Mouse (Mus musculus) CH12.LX (cell line): ENCODE results near the gene Unc5cl. TPM values are rescaled to one million over a fixed set of nuclear protein-coding genes. Genes with fewer than 3 reads are reported as not detected.

Source experiments
- DNase-seq: peaks from one replicate; pipeline ENCODE4 v3.0.0-alpha.2; 2013; ENCODE audit errors: extremely low read depth
- H3K27ac ChIP-seq: 2 replicates; pipeline ENCODE4 v1.5.1; 2012; ENCODE audit warnings: low read depth, mild to moderate bottlenecking, control low read depth, moderate library complexity; ENCODE audit not compliant: insufficient read depth
- H3K27me3 ChIP-seq: replicated peaks from 2 replicates; pipeline ENCODE3; 2012; ENCODE audit warnings: inconsistent platforms
- H3K36me3 ChIP-seq, 2 experiments: replicated peaks in 1 of 2; 2 replicates each; pipeline versions ENCODE3 to v1.6.1; 2012; ENCODE audit warnings: inconsistent platforms in 1 of 2, low read length in 1 of 2, mild to moderate bottlenecking in 1 of 2, mixed read lengths in 1 of 2, moderate library complexity in 1 of 2; ENCODE audit not compliant: control insufficient read depth in 1 of 2, insufficient read depth in 1 of 2
- H3K4me1 ChIP-seq, 2 experiments: 2 replicates each; pipeline ENCODE4 v1.6.1; 2012; ENCODE audit warnings: inconsistent platforms in 1 of 2, moderate library complexity in 1 of 2; ENCODE audit not compliant: insufficient read depth in 2 of 2, control insufficient read depth in 1 of 2
- H3K4me2 ChIP-seq: 2 replicates; pipeline ENCODE4 v1.6.1; 2012; ENCODE audit warnings: low read depth, mild to moderate bottlenecking, control low read depth; ENCODE audit not compliant: poor library complexity, insufficient read depth, severe bottlenecking
- H3K4me3 ChIP-seq, 3 experiments: fragments of 150-350 bp in 1 of 3; sonication (generic) in 1 of 3; replicated peaks in 1 of 3; 2 replicates each; pipeline versions ENCODE3 to v1.5.1; 2011 to 2012; ENCODE audit warnings: low read depth in 2 of 3, low read length in 2 of 3, mild to moderate bottlenecking in 2 of 3, moderate library complexity in 2 of 3, control low read depth in 1 of 3, improper control_type of control experiment in 1 of 3, inconsistent platforms in 1 of 3, mixed read lengths in 1 of 3; ENCODE audit not compliant: poor library complexity in 1 of 3
- H3K79me2 ChIP-seq: replicated peaks from 2 replicates; pipeline ENCODE4 v1.6.1; 2012; ENCODE audit warnings: mild to moderate bottlenecking, moderate library complexity; ENCODE audit not compliant: control insufficient read depth, poor library complexity, insufficient read depth, severe bottlenecking; ENCODE audit errors: extremely low read depth
- H3K9ac ChIP-seq: 2 replicates; pipeline ENCODE4 v1.6.1; 2012; ENCODE audit warnings: low read depth, mild to moderate bottlenecking, control low read depth, moderate library complexity; ENCODE audit not compliant: insufficient read depth
- H3K9me3 ChIP-seq: replicated peaks from 2 replicates; pipeline ENCODE3; 2012; ENCODE audit warnings: low read length, inconsistent platforms, mixed read lengths
- CHD1 ChIP-seq: IDR thresholded peaks from 2 replicates; pipeline ENCODE4 v1.6.1; 2012; ENCODE audit warnings: low read depth, low read length, improper control_type of control experiment, inconsistent platforms
- CHD2 ChIP-seq: IDR thresholded peaks from 2 replicates; pipeline ENCODE4 v1.6.1; 2011; ENCODE audit warnings: low read length, improper control_type of control experiment
- E2F4 ChIP-seq: IDR thresholded peaks from 2 replicates; pipeline ENCODE4 v1.6.1; 2011; ENCODE audit warnings: low read depth, low read length, improper control_type of control experiment; ENCODE audit not compliant: insufficient replicate concordance
- HCFC1 ChIP-seq: IDR thresholded peaks from 2 replicates; pipeline ENCODE4 v1.6.1; 2012; ENCODE audit warnings: low read depth, mild to moderate bottlenecking, inconsistent platforms, low read length, improper control_type of control experiment
- JUND ChIP-seq: conservative IDR thresholded peaks from 2 replicates; pipeline ENCODE4 v1.6.1; 2011; ENCODE audit warnings: low read depth, low read length, improper control_type of control experiment
- KAT2A ChIP-seq: IDR thresholded peaks from 2 replicates; pipeline ENCODE4 v1.6.1; 2012; ENCODE audit warnings: low read length, improper control_type of control experiment, inconsistent platforms; ENCODE audit not compliant: insufficient replicate concordance
- MAX ChIP-seq: IDR thresholded peaks from 2 replicates; pipeline ENCODE4 v1.6.1; 2011; ENCODE audit warnings: low read length, improper control_type of control experiment
- MAZ ChIP-seq: IDR thresholded peaks from 2 replicates; pipeline ENCODE4 v1.6.1; 2012; ENCODE audit warnings: low read depth, mild to moderate bottlenecking, inconsistent platforms, low read length, improper control_type of control experiment, moderate library complexity
- NELFE ChIP-seq: IDR thresholded peaks from 2 replicates; pipeline ENCODE4 v1.6.1; 2011; ENCODE audit warnings: low read depth, low read length, improper control_type of control experiment
- POLR2A ChIP-seq: IDR thresholded peaks from 2 replicates; pipeline ENCODE4 v1.6.1; 2011; ENCODE audit warnings: low read depth, mild to moderate bottlenecking, improper control_type of control experiment, low read length
- POLR2AphosphoS2 ChIP-seq: IDR thresholded peaks from 2 replicates; pipeline ENCODE4 v1.6.1; 2011; ENCODE audit warnings: low read depth, low read length, improper control_type of control experiment
- RAD21 ChIP-seq: IDR thresholded peaks from 2 replicates; pipeline ENCODE4 v1.6.1; 2011; ENCODE audit warnings: low read depth, mild to moderate bottlenecking, low read length, improper control_type of control experiment, moderate library complexity
- RCOR1 ChIP-seq: conservative IDR thresholded peaks from 2 replicates; pipeline ENCODE4 v1.6.1; 2012; ENCODE audit warnings: low read depth, mild to moderate bottlenecking, inconsistent platforms, low read length, improper control_type of control experiment
- SMC3 ChIP-seq: IDR thresholded peaks from 2 replicates; pipeline ENCODE4 v1.6.1; 2011; ENCODE audit warnings: low read depth, low read length, improper control_type of control experiment
- TBP ChIP-seq: conservative IDR thresholded peaks from 2 replicates; pipeline ENCODE4 v1.6.1; 2011; ENCODE audit warnings: low read depth, low read length, improper control_type of control experiment
- TCF12 ChIP-seq: IDR thresholded peaks from 2 replicates; pipeline ENCODE4 v1.6.1; 2014; ENCODE audit warnings: low read depth, mild to moderate bottlenecking, inconsistent platforms, low read length, improper control_type of control experiment
- UBTF ChIP-seq: IDR thresholded peaks from 2 replicates; pipeline ENCODE4 v1.6.1; 2012; ENCODE audit warnings: low read depth, mild to moderate bottlenecking, inconsistent platforms, low read length, improper control_type of control experiment, moderate library complexity
- USF2 ChIP-seq: conservative IDR thresholded peaks from 2 replicates; pipeline ENCODE4 v1.6.1; 2011; ENCODE audit warnings: low read depth, low read length, improper control_type of control experiment
- ZC3H11A ChIP-seq: IDR thresholded peaks from 2 replicates; pipeline ENCODE4 v1.6.1; 2012; ENCODE audit warnings: low read depth, mild to moderate bottlenecking, inconsistent platforms, low read length, improper control_type of control experiment
- ZKSCAN1 ChIP-seq: IDR thresholded peaks from 2 replicates; pipeline ENCODE4 v1.6.1; 2012; ENCODE audit warnings: low read depth, inconsistent platforms, low read length, improper control_type of control experiment, borderline replicate concordance
- ZNF384 ChIP-seq: IDR thresholded peaks from 2 replicates; pipeline ENCODE4 v1.6.1; 2012; ENCODE audit warnings: low read depth, low read length, improper control_type of control experiment, inconsistent platforms
- dilution Hi-C: fragments of 300-500 bp; cut with MboI; formaldehyde crosslinking; loops from 2 replicates; pipeline ENCODE4 v1.14.3; 2020; ENCODE audit warnings: low sequenced_read_pairs; ENCODE audit not compliant: extremely low pct_unique_long_range_greater_than_20kb, extremely low pct_ligation_motif_present
- in situ Hi-C: fragments of 300-500 bp; cut with MboI; formaldehyde crosslinking; loops from 3 replicates; pipeline ENCODE4 v1.14.3; 2019; ENCODE audit warnings: low sequenced_read_pairs, low pct_ligation_motif_present, low pct_unique_long_range_greater_than_20kb, mixed read lengths
- polyA plus RNA-seq: library from polyadenylated mRNA; unstranded; fragments of >175 nt; gene quantifications from 2 replicates; pipeline ENCODE4 v1.2.1, GENCODE M21; 2012; ENCODE audit warnings: low read depth; ENCODE audit not compliant: insufficient read length
- total RNA-seq, 2 experiments: library from RNA; depleted of rRNA; stranded (reverse); fragments of 300-350 nt in 1 of 2; fragments of >200 nt in 1 of 2; gene quantifications; 2 replicates each; pipeline ENCODE4 v1.2.3; 2012 to 2014

The Unc5cl gene
- total and polyA plus RNA-seq, 3 experiments, result 0.09 to 0.21 TPM; not detected in 1

DNA sequence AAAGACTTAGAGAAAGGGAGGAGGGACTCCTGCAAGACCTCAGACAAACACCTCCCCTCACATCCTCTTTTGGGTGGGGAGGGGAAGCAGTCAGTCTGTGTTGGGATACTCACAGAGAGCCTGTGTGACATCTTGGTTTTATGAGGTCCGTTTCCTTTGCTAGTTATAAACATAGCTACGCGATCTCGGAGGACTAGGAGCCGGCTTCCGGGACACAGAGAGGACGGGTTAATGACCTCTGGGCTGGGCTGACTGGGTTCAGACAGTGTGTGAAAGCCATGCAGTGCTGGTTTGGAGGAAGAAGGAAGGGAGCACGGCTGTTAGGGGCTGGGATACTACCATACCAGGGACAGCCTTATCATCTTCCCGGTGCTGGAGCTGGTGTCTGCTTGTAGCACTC lies 90.0 kb downstream of the Unc5cl start:
- dilution Hi-C loops, result no loop called here
- in situ Hi-C loops, result no loop called here
- no peak for TF ChIP-seq JUND
- TF ChIP-seq UBTF, result no peak
- TF ChIP-seq POLR2AphosphoS2, result no peak
- no peak for TF ChIP-seq NELFE
- TF ChIP-seq MAZ, result no peak
- no peak for TF ChIP-seq RAD21
- TF ChIP-seq ZNF384, result no peak
- no peak for TF ChIP-seq HCFC1
- TF ChIP-seq ZC3H11A, result no peak
- no peak for TF ChIP-seq CHD2
- TF ChIP-seq E2F4, result no peak
- TF ChIP-seq POLR2A, result no peak
- TF ChIP-seq USF2, result no peak
- TF ChIP-seq TCF12, result no peak
- TF ChIP-seq KAT2A, result no peak
- no peak for TF ChIP-seq SMC3

DNA sequence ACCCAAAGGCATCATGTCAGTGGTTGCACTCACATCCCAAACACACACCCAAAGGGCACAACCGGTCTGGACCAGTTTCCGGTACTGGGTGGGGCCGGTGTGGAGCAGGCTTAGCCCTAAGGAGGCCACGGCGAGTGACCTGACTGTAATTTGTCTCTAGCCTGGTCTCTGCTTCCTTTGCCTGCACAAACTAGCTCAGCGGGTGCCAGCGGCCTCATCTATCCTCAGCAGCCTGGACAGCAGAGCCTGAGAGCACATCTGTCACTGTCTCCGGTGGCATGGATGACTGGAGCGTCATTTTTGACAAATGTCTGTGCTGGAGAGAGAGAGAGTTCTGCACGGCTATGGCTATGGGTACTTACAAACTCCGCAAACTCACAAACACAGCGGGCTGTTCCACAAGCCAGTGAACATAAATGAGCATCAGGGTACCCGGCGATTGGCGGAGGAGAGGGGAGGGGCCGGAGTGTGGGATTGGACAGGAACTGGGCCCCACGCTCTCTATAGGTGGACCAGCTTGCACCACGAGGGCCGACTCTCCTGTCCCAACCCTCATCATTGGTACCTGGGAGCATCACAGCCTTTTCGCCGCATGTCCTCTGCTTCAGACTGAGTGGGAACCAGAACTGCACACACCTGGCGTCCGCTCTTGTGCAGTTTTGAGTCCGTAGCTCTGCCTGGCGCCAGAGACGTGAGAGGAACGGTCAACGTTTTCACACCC lies 90.7 kb downstream of the Unc5cl start:
- dilution Hi-C loops, result no loop called here
- no peak for TF ChIP-seq RCOR1
- no peak for TF ChIP-seq MAX
- TF ChIP-seq ZKSCAN1, result no peak
- TF ChIP-seq CHD1, result no peak
- no peak for TF ChIP-seq USF2
- TF ChIP-seq E2F4, result no peak
- no peak for TF ChIP-seq SMC3
- TF ChIP-seq JUND, result no peak
- no peak for TF ChIP-seq TBP
- no peak for TF ChIP-seq HCFC1
- peaks cover 66% of the 10 kb centered on the region for H3K9me3 ChIP-seq
- H3K79me2 ChIP-seq, result no peaks in the 10 kb centered on the region
- H3K27me3 ChIP-seq, result no peaks in the 10 kb centered on the region
- H3K9ac ChIP-seq, result no peak overlapping the region
- no peak overlapping the region for H3K27ac ChIP-seq
- DNase-seq, result no peak
- H3K4me1 ChIP-seq, result no peaks in the 10 kb centered on the region
- H3K36me3 ChIP-seq, result no peaks in the 10 kb centered on the region
- in situ Hi-C loops, result no loop called here
- H3K4me3 ChIP-seq, result no peak overlapping the region
- no peak overlapping the region for H3K4me2 ChIP-seq

More for the DNA sequence above, 90.0 kb downstream of the Unc5cl start:
- Histone ChIP-seq H3K9me3 (peaks cover 66% of the 10 kb centered on the region), H3K79me2 (no peaks in the 10 kb centered on the region), H3K9ac (no peak overlapping the region), H3K4me2 (no peak overlapping the region), H3K27ac (no peak overlapping the region), H3K36me3 (no peaks in the 10 kb centered on the region), H3K27me3 (no peaks in the 10 kb centered on the region), H3K4me3 (no peak overlapping the region), H3K4me1 (no peaks in the 10 kb centered on the region)
- no peak for DNase-seq
